Mouse (Mus musculus) heart, postnatal 0 days (tissue): ENCODE results near the gene Sox6.

Experiments
- CTCF ChIP-seq: IDR thresholded peaks from 2 replicates; pipeline ENCODE4 v1.5.1; 2016; ENCODE audit warnings: antibody characterized with exemption, control low read depth, low read depth
- EP300 ChIP-seq: IDR thresholded peaks from 2 replicates; pipeline ENCODE4 v1.6.1; 2016; ENCODE audit warnings: antibody characterized with exemption, low read depth

GRCm38 (mm10) chr7:115462276-115462675 lies 576.3 kb downstream of the Sox6 start:
- TF ChIP-seq CTCF (no peak), EP300 (no peak)
